7 mouse cellular contexts compared by ENCODE assay signal in genomic region chr14:40966862-40967597, GRCm38 (mm10). TPM values are rescaled to one million over a fixed set of nuclear protein-coding genes. Genes with fewer than 3 reads are reported as not detected.
A peak's percentile ranks its signal among the peaks of the same experiment; 100 is the strongest.
DNase-seq lines count a peak whose midpoint lies in the region; ATAC-seq lines count a peak whose summit lies in the region.

No protein-coding gene starts in this region.

- H3K36me3 ChIP-seq in intestine, embryonic 14.5 days (ENCODE audit: control insufficient read depth, insufficient read depth, low read length), result no peaks in the 10 kb centered on the region
- H3K36me3 ChIP-seq in midbrain, embryonic 10.5 days, result no peaks in the 10 kb centered on the region

- peaks cover 25% of the 10 kb centered on the region for H3K4me1 ChIP-seq in intestine, embryonic 14.5 days (replicated peaks; ENCODE audit: control insufficient read depth, insufficient read depth, low read length)
- H3K4me1 ChIP-seq in midbrain, embryonic 10.5 days, result peaks cover 52% of the 10 kb centered on the region

- H3K27me3 ChIP-seq in intestine, embryonic 14.5 days (replicated peaks; ENCODE audit: control insufficient read depth, insufficient read depth, low read length), result no peaks in the 10 kb centered on the region
- peaks cover 18% of the 10 kb centered on the region for H3K27me3 ChIP-seq in midbrain, embryonic 10.5 days (ENCODE audit: low read depth, poor library complexity, severe bottlenecking)

- peak overlapping the region; percentile 85 for H3K4me2 ChIP-seq in intestine, embryonic 14.5 days (ENCODE audit: low read length)

- peak overlapping the region; percentile 90 for H3K27ac ChIP-seq in intestine, embryonic 14.5 days (ENCODE audit: low read depth)
- H3K27ac ChIP-seq in midbrain, embryonic 10.5 days (replicated peaks), result peak overlapping the region; percentile 96

- intact Hi-C loops in gastrocnemius, postnatal 14 days (cut with DNase I; ENCODE audit: low total_unique reads), result no loop called here
- intact Hi-C loops in left cerebral cortex, postnatal 25 days (cut with DNase I), result loop anchor here (2.0 kb wide), 1 partner anchor 16 kb away; no protein-coding TSS in a partner anchor

- H3K9me3 ChIP-seq in intestine, embryonic 14.5 days (ENCODE audit: control insufficient read depth, low read length), result no peaks in the 10 kb centered on the region
- no peaks in the 10 kb centered on the region for H3K9me3 ChIP-seq in midbrain, embryonic 10.5 days (replicated peaks)

- ATAC-seq in intestine, embryonic 14.5 days (replicated peaks; ENCODE audit: low FRiP score, low TSS enrichment, low read depth), result peak; percentile 93

- under 1% methylated on average over 58 of the region's 62 CpGs for WGBS in intestine, embryonic 14.5 days
- WGBS in midbrain, embryonic 10.5 days, result under 1% methylated on average over 54 of the region's 62 CpGs

- peak overlapping the region; percentile 78 for H3K4me3 ChIP-seq in intestine, embryonic 14.5 days (ENCODE audit: low read depth, low read length)
- H3K4me3 ChIP-seq in midbrain, embryonic 10.5 days, result peak overlapping the region; percentile 91

- H3K9ac ChIP-seq in intestine, embryonic 14.5 days (ENCODE audit: low read length), result peak overlapping the region; percentile 92

- DNase-seq in adrenal gland, adult (ENCODE audit: inconsistent age in 2 of 2, low spot score in 1 of 2), result peak; percentile 99 to 100
- DNase-seq in embryo, embryonic 10.5 days (ENCODE audit: low spot score), result peak; percentile 98
- peak; percentile 97 for DNase-seq in gastrocnemius, postnatal 14 days
- peak; percentile 99 for DNase-seq in intestine, embryonic 14.5 days (ENCODE audit: low spot score)
- DNase-seq in left cerebral cortex, postnatal 25 days (ENCODE audit: low spot score in 2 of 2), result peak; percentile 94 to 97
- peak; percentile 99 for DNase-seq in midbrain, embryonic 10.5 days (ENCODE audit: low spot score)
- peak; percentile 97 for DNase-seq in right cerebral cortex, postnatal 4 days

RNA-seq across cellular contexts. Expression of gene Tspan14, which starts 0.4 kb away (rescaled TPM):
- total RNA-seq in gastrocnemius, postnatal 14 days (2021), result 10 to 100 TPM; 16.3 to 16.8 TPM
- 71.4 and 76.1 TPM in 2 replicates for polyA plus RNA-seq in intestine, embryonic 14.5 days (2014; fragmentation: Nextera tagmentation; extraction: Ambion mirVana)
- total RNA-seq in left cerebral cortex, postnatal 25 days (2021), result 10 to 100 TPM; 58.1 to 61.8 TPM
- polyA plus RNA-seq in midbrain, embryonic 10.5 days (2016; fragmentation: Nextera tagmentation; extraction: Ambion mirVana), result 90.6 and 101 TPM in 2 replicates

RNA-seq across cellular contexts. Expression of gene Fam213a, which starts 46.6 kb away (rescaled TPM):
- 1 to 10 TPM; 8.4 to 9.7 TPM for total RNA-seq in gastrocnemius, postnatal 14 days (2021)
- polyA plus RNA-seq in intestine, embryonic 14.5 days (2014; fragmentation: Nextera tagmentation; extraction: Ambion mirVana), result 46.3 and 46.4 TPM in 2 replicates
- 100 to 1,000 TPM; 115 to 120 TPM for total RNA-seq in left cerebral cortex, postnatal 25 days (2021)
- 45.4 and 46.5 TPM in 2 replicates for polyA plus RNA-seq in midbrain, embryonic 10.5 days (2016; fragmentation: Nextera tagmentation; extraction: Ambion mirVana)

Comparison
In these comparisons a context has a peak if more than half of its experiments do, and no peak if none do; other contexts are left out.
1. Peak in every context shown above with its lines: DNase-seq, ATAC-seq, H3K4me3 ChIP-seq and H3K27ac ChIP-seq.
2. RNA of gene Fam213a, which starts 46.6 kb away (total RNA-seq): 115 to 120 TPM in left cerebral cortex, postnatal 25 days; 8.4 to 9.7 TPM in gastrocnemius, postnatal 14 days; every median in the first group is over 10 times any median in the second.